Mouse (Mus musculus): Measurements from ENCODE around the gene Sfxn2.

Sfxn2 gene

GRCm38 (mm10) chr19:46572951-46573937 lies at the start of gene Sfxn2, which contains the start of gene Arl3:
Sfxn2 (plus strand) TSS chr19:46573365.
Arl3 (minus strand) TSS chr19:46573198.
- DNase-seq (ENCODE audit: low spot score), result peak; percentile 97

DNA sequence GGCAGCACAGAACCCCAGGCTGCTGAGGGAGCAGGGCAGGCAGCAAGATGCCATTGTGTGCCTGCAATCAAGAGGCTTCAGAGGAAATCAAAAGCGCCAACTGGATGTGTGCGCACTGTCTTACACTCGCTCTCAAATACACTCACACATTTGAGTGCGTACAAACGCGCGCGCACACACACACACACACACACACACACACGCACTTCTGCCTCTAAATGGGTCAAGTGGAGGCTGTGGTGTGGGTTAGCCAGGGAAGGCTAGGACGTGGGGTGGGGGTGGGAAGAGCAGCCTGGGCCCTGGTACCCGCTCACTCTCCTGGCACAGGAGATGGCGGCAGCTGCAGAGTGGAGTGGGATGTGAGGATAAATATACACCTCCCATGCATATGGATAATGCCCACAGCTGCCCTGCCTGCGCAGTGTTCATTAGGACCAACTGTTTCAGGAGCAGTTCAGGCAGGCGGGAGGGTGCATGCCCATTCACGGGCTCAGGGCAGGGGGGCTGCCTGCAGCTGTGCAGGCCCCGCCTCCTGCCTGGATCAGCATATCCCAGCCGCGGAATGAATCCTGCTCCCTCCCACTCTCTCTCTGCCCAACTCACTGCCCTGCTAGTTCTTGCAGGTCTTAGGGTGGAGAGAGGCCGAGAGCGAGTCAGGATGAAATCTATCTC lies 49.5 kb upstream of the Sfxn2 start:
- DNase-seq (ENCODE audit: low spot score), result peak; percentile 89

- no peak for DNase-seq (ENCODE audit: low spot score)
Observed at GRCm38 (mm10) chr19:46524152-46524544, 49.0 kb upstream of the Sfxn2 start.

GRCm38 (mm10) chr19:46524601-46525321 lies 48.4 kb upstream of the Sfxn2 start:
- DNase-seq (ENCODE audit: low spot score), result peak; percentile 74

DNA sequence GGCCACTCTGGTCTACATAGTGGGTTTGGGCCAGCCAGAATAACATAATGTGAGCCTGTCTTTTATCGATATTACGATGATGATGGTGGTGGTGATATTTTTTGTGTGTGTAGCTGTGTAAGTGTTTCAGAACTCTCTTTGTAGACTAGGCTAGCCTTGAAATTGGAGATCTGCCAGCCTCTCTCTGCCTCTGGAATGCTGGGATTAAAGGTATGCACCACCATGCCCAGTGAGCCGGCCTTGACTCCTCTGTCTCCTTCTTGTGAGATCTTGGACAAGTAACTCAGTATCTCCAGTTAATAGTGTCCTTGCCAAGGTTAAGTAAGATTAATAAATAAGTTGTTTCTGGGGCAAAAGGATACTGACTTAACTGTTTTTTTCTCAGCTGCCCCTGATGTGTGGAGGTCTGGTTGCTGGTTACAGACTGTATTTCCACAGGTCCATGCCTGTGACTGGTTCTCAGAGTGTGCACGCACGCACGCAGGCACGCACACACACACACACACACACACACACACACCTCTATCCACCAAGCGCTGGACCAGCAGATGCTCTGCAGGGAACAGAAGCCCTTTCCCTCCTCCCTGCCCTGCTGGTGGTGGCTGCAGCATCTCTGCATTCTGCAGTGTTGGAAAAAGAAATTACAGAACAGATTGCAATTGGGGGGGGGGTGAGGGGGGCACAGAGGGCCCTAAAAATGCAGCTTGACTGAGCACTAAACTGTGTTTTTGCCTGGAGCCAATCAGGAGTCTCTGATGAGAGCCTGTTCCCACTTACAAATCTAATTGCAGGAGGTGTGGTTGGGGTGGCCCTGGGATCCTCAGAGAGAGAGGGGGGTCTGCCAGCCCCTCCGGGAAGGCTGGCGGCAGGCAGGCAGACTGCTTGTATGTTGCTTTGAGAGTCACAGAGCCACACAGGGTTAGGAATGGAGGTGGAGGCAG lies 47.2 kb upstream of the Sfxn2 start:
- no peak for DNase-seq (ENCODE audit: low spot score)

DNA sequence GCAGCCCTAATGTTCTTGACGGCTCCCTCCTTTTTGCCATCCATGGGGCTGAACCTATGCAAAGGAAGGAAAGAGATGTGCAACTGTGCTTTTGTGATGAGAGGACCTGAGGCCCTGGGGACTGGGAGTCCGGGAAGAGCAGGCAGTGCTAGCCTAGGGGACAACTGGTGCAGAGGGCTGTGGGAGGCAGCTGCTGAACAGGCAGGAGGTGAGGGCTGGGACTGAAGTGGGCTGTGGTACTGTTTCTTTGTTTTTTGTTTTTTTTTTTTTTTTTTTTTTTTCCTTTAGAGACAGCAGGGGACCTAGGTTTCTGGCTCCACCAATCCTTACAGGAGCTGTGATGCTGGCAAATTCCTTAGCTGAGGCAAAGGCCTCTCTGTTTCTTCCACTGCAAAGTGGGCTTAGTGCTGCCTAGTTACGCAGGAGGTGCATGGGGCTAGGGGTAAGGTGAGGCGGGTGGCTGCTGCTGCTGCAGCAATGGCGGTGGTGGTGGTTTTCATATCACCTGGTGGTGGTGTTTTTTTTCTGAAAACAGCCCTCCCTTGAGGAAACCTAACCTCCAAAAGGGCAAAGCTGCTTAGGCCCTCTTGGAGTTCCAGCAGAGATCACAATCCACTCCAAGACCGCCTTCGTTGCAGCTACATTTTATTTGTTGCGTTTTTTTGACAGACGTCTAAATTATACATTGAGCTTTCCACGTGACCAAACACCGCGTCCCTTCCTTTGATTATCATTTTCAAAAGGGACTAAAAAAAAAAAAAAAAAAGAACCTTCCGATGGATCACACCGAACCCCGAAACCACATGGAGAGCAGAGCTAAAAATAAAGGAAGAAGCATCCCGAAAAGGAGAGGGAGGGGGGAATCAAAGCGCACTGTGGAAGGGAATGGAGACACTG lies 45.3 kb upstream of the Sfxn2 start:
- DNase-seq (ENCODE audit: low spot score), result no peak

DNA sequence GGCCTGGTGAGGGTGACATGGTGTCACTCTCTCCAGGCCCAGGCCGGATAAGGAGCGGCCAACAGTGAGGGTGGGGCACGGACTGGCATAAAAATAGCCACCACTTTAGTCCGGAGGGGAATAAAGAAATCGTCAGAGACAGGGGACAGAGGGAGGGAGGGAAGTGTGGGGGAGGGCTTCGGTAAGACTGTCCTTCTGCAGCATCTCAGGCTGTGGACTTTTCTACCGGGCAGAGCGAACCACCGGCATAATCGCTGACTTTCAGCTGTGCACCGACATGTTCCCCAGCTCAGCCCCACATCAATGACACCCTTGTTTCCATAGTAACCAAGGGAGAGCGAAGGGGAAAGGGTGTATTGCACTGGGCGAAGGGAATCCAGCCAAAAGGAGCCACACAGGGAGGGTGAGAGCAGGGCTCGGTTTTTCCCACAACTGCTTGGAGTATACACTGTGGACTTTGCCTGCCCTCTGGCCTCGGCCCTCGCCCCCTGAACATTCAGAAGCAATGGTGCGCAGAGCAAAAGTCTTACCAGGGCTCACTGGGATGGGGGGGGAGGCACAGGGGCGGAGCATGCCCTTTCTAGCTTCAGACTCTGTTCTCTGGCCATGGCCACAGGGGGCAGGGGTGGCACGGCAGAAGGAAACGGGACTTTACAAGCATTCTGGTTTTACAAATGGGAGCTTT lies 44.5 kb upstream of the Sfxn2 start:
- peak; percentile 84 for DNase-seq (ENCODE audit: low spot score)

DNA sequence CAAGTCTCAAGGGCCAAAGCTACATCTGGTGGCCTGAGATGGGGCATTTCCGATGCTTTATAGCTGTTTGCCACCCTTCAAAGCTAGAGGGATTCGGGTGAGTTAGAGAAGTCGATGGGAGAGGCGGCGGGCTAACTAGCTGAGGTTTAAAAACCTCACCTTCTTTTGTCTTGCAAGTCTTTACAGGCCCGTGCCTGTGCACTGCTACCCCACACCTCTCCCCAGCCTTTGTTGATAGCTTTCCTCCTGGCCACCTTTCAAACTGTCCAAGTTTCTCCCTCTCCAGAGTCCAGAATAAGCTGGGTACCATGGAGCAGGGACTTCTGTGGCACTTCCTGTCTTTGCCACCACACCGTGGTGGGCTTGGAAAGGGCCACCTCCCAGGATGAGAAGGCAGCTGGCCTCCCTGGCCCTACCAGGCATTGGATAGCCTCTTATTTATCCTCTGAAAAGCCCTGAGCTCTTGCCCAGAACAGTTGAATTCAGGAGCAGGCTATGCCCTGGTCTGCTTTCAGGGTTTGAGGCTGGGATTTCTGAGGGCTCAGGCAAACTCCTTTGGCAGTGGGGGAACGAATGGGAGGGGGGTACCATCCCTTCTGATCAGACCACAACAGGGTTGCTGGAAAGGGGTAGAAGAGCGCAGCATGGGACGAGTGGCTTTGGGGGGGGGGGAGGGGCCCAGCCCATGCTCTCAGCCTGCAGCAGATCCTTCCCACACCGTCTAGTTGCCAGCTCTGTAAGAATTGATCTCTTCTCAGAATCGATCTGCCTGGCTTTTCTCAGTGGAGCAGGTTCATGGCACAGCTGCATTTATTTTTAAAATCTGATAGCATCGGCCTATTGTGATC lies 43.3 kb upstream of the Sfxn2 start:
- no peak for DNase-seq (ENCODE audit: low spot score)

DNA sequence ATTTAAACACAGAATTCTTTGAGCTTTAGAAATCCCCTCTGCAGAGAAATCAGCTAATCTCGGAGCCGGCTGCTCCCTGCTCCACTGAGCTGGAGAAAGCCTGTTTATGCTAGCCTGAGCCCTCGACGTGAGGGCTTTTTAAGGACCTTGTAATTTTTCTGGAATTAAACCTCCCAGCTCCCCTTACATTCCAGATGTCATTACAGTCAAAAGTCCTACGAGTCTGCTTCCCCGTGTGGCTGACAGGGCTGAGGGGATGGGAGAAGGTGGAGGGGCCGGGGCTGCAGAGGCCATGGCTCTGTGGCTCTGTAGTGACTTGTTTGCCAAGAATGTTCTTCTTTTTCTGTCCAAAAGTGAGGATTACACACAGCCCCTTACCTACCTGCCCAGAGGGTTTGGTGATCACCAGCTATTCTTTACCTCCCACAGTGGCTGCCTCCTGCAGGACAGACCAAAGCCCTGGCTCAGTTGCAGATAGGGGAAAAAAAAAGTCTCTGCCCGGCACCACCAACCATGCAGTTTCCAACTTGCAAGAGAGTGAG lies 42.6 kb upstream of the Sfxn2 start:
- no peak for DNase-seq (ENCODE audit: low spot score)

GRCm38 (mm10) chr19:46531071-46532030 lies 41.8 kb upstream of the Sfxn2 start:
- peak; percentile 34 for DNase-seq (ENCODE audit: low spot score)

- peak; percentile 26 for DNase-seq (ENCODE audit: low spot score)
Observed at GRCm38 (mm10) chr19:46532031-46532688, 41.0 kb upstream of the Sfxn2 start.

GRCm38 (mm10) chr19:46533066-46533465 lies 40.1 kb upstream of the Sfxn2 start:
- peak; percentile 50 for DNase-seq (ENCODE audit: low spot score)

GRCm38 (mm10) chr19:46533525-46533924 lies 39.6 kb upstream of the Sfxn2 start:
- DNase-seq (ENCODE audit: low spot score), result peak; percentile 21

DNA sequence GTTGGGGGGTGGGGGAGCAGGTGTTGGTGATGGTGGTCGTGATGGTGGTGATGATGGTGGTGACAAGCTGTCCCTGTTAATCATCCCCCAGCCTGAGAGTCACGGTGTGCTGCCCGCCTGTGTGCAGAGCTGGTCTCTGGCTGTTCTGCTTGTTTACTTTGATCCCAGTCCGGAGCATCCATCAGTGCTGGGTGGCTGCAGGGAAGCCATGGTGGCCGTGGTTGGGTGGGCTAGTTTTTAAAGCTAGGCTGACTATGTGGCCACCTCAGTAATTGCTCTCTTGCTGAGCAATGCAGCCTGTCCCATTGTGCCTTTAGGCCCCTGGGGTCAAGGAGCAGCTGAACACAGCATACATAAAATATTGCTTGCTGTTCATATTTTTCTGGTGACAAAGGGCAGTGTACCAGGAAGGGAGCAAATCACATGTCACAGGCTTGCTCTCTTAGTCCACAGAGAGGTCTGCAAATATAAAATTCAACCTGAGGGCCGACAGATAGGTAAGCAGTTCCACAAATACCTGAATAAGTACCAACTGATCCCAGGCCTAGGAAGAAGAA lies 38.5 kb upstream of the Sfxn2 start:
- DNase-seq (ENCODE audit: low spot score), result no peak

DNA sequence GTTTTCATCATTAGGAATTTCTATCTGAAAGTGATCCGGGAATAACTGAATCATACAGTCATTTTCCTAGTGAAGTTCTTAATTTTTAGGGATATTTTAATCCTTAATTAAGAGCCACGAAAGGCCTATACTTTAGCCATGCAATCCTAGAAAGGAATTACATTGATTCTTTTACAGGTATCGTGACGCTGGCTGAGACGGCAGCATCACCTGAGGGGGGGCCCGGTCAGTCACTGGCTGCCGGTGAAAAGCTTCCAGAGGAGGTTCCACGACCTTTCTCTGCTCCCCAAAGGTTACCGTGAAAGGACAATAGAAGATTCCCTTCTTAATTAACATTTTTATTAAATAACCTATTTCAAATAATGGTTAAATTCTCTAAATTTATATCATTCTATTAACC lies 35.8 kb upstream of the Sfxn2 start:
- DNase-seq (ENCODE audit: low spot score), result no peak

DNA sequence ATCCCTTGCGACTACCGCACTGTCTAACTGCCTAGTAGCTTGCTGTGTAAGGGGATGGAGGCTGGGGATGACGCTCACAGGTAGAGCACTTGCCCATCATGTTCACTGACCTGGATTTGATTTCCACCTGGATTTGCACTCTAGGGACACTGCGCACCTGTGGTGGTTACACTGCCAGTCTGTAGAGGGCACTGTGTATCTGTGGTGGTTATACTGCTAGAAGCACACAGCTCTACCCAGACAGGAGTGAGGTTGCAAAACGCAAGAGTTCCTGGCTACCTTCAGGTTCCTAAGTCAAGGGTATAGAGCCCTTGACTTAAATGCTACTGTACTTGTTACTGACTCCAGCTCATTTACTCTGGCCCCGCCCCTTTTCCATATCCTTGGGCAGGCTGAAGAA lies 35.0 kb upstream of the Sfxn2 start:
- DNase-seq (ENCODE audit: low spot score), result no peak
